Mouse (Mus musculus) neural tube, embryonic 11.5 days (tissue): Measurements from ENCODE around the gene Camk2n1. TPM values are rescaled to one million over a fixed set of nuclear protein-coding genes. Genes with fewer than 3 reads are reported as not detected.

Experiments used
- ATAC-seq: fragments of 200-750 bp; cut with Nextera tagmentation; 2 replicates; pipeline ENCODE4 v1.8.0; 2017; ENCODE audit warnings: moderate number of reproducible peaks, mild to moderate bottlenecking, moderate TSS enrichment, moderate library complexity; ENCODE audit not compliant: insufficient read depth, low FRiP score, low TSS enrichment
- DNase-seq: peaks from one replicate; pipeline ENCODE4 v3.0.0-alpha.2; 2015; ENCODE audit warnings: low spot score
- H3K27ac ChIP-seq: fragments of 300-500 bp; sonication (generic); 2 replicates; pipeline ENCODE4 v1.5.1; 2014; ENCODE audit warnings: low read depth, mild to moderate bottlenecking, low read length
- H3K27me3 ChIP-seq: fragments of 300-500 bp; sonication (generic); 2 replicates; pipeline ENCODE4 v1.6.1; 2014; ENCODE audit warnings: mild to moderate bottlenecking, low read length, mixed read lengths; ENCODE audit not compliant: control insufficient read depth, insufficient read depth
- H3K36me3 ChIP-seq: fragments of 300-500 bp; sonication (generic); 2 replicates; pipeline ENCODE4 v1.6.1; 2014; ENCODE audit warnings: mild to moderate bottlenecking, low read length, moderate library complexity, mixed read lengths; ENCODE audit not compliant: control insufficient read depth, insufficient read depth
- H3K4me1 ChIP-seq: fragments of 300-500 bp; sonication (generic); 2 replicates; pipeline ENCODE4 v1.6.1; 2014; ENCODE audit warnings: low read length, mixed read lengths; ENCODE audit not compliant: control insufficient read depth, insufficient read depth
- H3K4me2 ChIP-seq: fragments of 300-500 bp; sonication (generic); 2 replicates; pipeline ENCODE4 v1.6.1; 2014; ENCODE audit warnings: low read depth, mild to moderate bottlenecking, moderate library complexity
- H3K4me3 ChIP-seq: fragments of 300-500 bp; sonication (generic); 2 replicates; pipeline ENCODE4 v1.5.1; 2014; ENCODE audit warnings: low read depth, low read length
- H3K9ac ChIP-seq: fragments of 300-500 bp; sonication (generic); 2 replicates; pipeline ENCODE4 v1.6.1; 2014; ENCODE audit warnings: mild to moderate bottlenecking, low read length
- H3K9me3 ChIP-seq: fragments of 300-500 bp; sonication (generic); 2 replicates; pipeline ENCODE4 v1.6.1; 2016; ENCODE audit warnings: low read length; ENCODE audit not compliant: control insufficient read depth
- WGBS: fragments of 180-500 bp; shearing (Covaris S2); extraction: QIAGEN DNeasy Blood & Tissue Kit; methylation state at CpG from one replicate; pipeline ENCODE4 v1.1.7; 2014; 5-methylcytosine and 5-hydroxymethylcytosine counted together
- polyA plus RNA-seq: library from polyadenylated mRNA; unstranded; fragments of >200 nt; fragmentation: Nextera tagmentation; extraction: Ambion mirVana; gene quantifications from 2 replicates; pipeline ENCODE4 v1.2.1, GENCODE M21; 2014

The Camk2n1 gene
- polyA plus RNA-seq, 1 experiment from 2014 or later, result 6.0 TPM

DNA sequence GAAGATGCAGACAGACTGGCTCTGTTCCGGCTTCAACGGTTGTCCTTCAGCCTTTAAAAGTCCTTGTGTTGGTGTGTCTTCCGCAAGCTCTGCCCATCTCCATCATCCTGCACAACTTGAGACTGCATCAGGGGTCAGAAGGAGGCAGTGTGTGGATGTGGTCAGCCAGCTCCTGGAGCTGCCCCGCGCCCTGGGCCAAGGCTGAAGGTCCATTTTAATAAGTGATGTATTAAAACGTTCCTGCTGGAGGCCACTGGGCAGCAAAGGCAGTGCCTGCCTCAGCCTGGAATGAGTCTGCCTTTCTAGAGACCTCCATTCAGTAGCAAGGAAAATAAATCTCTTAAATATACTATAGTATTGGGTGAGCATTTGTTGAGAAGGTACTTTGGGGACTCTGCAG is 5.7 kb downstream of the Camk2n1 start:
- H3K27ac ChIP-seq, result no peak overlapping the region
- ATAC-seq (no peak), DNase-seq (no peak)
- no peak overlapping the region for H3K4me3 ChIP-seq
- no peak overlapping the region for H3K9ac ChIP-seq
- no peaks in the 10 kb centered on the region for H3K36me3 ChIP-seq
- WGBS, result 63% methylated on average over 6 of the region's 6 CpGs
- H3K9me3 ChIP-seq, result no peaks in the 10 kb centered on the region
- H3K4me1 ChIP-seq, result peaks cover 27% of the 10 kb centered on the region
- peaks cover 5% of the 10 kb centered on the region; the same call in 1 of the 2 replicates for H3K27me3 ChIP-seq
- H3K4me2 ChIP-seq, result no peak overlapping the region

DNA sequence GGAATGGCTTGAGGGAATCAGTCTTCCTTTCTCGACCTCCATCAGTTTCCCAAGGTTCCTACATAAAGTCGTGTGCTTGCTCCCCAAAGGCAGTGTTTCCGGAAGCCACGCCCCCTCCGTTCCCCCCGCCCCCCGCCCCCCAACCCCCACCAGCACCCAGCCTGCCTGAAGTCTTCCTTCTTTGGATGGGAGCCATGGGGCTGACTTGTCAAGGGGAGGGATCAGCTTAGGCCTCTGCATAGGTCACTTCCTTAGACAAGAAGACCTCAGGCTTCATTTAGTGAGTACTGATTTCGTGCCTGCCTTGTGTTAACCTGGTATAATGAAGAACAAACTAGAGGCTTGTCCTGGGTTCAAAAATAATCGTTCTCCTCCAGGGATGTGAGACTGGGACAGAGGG is 6.8 kb downstream of the Camk2n1 start:
- H3K4me3 ChIP-seq, result no peak overlapping the region
- no peaks in the 10 kb centered on the region for H3K36me3 ChIP-seq
- WGBS, result 37% methylated on average over 9 of the region's 9 CpGs
- H3K9me3 ChIP-seq, result no peaks in the 10 kb centered on the region
- H3K4me2 ChIP-seq, result no peak overlapping the region
- no peak overlapping the region for H3K9ac ChIP-seq
- ATAC-seq, result no peak
- DNase-seq, result no peak
- H3K27ac ChIP-seq, result no peak overlapping the region
- peaks cover 34% of the 10 kb centered on the region for H3K4me1 ChIP-seq
- peaks cover 2% of the 10 kb centered on the region; the same call in 1 of the 2 replicates for H3K27me3 ChIP-seq

DNA sequence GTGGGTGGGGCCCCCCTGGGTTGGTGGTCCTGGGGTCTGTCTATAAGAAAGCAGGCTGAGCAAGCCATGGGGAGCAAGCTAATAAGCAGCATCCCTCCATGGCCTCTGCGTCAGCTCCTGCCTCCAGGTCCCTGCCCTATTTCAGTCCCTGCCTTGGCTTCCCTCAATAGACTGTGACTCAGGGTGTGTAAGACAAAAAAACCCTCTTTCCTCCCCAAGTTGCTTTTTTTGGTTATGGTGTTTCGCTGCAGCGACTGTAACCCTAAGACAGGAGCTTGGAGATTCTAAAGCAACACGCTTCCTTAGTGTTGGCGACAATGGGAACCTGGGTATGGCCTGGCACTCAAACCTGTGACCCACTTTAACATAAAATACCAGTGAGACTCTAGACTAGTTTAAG is 7.4 kb downstream of the Camk2n1 start:
- ATAC-seq, result no peak
- Histone ChIP-seq H3K4me3 (no peak overlapping the region), H3K9me3 (no peaks in the 10 kb centered on the region), H3K27me3 (peaks cover 2% of the 10 kb centered on the region; the same call in 1 of the 2 replicates), H3K9ac (no peak overlapping the region), H3K4me2 (no peak overlapping the region), H3K4me1 (peaks cover 34% of the 10 kb centered on the region), H3K36me3 (no peaks in the 10 kb centered on the region), H3K27ac (no peak overlapping the region)
- peak; percentile 3 for DNase-seq
- WGBS, result 98% methylated on average over 5 of the region's 5 CpGs

DNA sequence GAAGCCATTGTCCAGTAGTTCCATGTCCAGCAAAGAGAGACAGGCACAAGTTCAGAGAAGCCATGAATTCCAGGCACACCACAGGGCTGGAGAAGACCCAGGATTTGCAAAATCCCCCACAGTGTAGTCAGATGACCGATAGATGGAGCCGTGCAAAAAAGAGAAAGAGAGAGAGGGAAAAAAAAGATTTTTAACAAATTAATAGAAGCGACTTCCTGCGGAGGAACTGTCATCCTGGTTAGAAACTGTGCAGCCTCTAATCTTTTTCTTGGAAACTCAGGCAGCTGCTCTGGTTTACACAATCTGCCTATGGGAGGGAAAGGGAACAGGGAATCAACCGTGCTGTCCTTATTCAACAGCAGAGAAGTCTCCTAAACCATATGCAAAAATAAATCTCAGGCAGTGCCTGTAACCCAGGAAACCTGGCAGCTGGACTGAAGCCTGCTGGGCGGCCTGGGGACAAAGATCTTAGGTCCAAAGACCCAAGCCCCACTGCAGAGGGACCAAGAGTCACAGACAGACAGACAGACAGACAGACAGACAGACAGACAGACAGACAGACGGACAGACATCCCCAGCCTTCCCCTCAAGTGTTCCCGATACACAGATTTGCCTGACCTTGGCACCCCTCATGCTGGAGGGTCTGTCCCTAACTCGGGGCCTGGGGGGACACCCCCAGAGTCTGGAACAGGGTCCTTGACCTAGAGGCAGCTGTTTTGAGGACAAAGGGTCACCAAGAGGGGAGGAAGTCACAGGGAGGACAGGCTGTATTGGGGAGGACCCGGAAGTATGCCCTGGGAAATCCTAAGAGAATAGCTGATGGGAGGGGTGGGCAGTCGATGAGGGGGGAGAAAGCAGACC is 9.1 kb downstream of the Camk2n1 start:
- WGBS, result 3% methylated on average over 11 of the region's 11 CpGs
- Histone ChIP-seq H3K9ac (peak overlapping the region; percentile 37; the same call in 1 of the 2 replicates), H3K4me2 (peak overlapping the region; percentile 42), H3K4me1 (peaks cover 30% of the 10 kb centered on the region), H3K36me3 (no peaks in the 10 kb centered on the region), H3K27me3 (peaks cover 2% of the 10 kb centered on the region; the same call in 1 of the 2 replicates), H3K27ac (peak overlapping the region; percentile 94), H3K4me3 (no peak overlapping the region), H3K9me3 (no peaks in the 10 kb centered on the region)
- DNase-seq (peak; percentile 77), ATAC-seq (peak; percentile 64)

DNA sequence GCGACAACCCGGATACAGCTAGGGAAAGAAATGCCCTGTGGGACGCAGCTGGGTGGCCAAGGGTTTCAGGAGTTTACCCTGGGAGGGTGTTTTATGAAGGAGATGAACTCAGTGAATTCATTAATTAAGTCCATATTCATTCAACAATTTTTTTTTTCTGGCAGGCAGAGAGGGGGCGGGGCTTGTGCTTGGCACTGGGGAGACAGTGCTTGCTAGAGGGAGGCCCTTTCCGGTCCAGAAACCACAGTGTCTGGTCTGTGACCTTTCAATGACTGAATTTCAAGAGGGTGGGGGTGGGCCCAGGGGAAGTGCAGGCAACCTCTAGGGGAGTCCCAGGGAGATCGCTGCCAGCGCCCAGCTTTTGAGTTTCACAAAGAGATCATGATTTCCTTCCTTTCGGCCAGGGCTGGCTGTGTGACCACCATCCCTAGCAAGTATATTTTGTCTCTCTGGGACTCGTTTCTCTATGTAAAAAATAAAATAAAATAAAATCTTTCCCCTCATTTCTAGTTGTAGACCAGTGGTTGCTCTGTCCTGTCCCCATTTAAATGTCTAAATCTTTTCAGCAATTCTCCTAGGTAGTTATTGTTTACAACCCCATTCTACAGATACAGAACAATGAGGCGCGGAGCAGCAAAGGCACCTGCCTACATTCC is 9.8 kb downstream of the Camk2n1 start:
- no peaks in the 10 kb centered on the region for H3K36me3 ChIP-seq
- DNase-seq (no peak), ATAC-seq (peak; percentile 57)
- H3K4me2 ChIP-seq, result peak overlapping the region; percentile 42
- H3K9ac ChIP-seq, result no peak overlapping the region; the same call in 1 of the 2 replicates
- no peak overlapping the region for H3K4me3 ChIP-seq
- 6% methylated on average over 11 of the region's 11 CpGs for WGBS
- H3K4me1 ChIP-seq, result peaks cover 30% of the 10 kb centered on the region
- peaks cover 2% of the 10 kb centered on the region; the same call in 1 of the 2 replicates for H3K27me3 ChIP-seq
- peak overlapping the region; percentile 94 for H3K27ac ChIP-seq
- no peaks in the 10 kb centered on the region for H3K9me3 ChIP-seq

DNA sequence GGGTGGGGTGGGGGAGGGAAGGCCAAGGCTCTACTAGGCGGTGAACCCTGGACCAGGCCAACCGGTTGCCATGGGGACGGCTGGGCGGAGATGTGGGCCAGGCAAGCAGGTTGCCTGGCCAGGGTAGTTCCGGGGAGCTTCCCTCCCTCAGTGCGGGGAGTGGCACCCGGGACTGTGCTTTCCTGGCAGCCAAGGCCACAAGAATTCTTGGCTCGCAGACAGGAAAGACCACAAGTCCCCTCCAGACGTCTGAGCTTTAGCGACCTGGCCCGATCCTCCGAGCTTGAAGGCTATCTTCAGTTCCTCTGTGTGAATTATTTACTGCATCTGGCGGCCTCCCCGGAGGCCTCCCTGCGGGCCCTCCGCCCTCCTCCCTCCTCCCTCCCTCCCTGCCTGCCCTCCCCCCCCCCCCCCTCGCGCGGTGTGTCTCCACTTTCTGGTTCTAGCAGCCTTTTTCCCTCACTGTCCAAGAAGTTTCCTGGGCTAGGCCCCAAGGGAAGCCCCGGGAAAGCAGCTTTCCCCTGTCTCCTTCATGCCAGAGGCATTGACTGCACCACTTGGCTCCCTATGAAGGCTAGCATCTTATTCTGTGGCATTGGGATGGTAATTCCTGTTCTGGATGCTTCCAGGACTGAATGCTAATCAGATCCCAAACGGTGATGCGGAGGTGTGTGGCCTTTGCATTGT is 10.7 kb downstream of the Camk2n1 start:
- ATAC-seq, result peak; percentile 77
- peak; percentile 83 for DNase-seq
- Histone ChIP-seq H3K4me2 (peak overlapping the region; percentile 42), H3K4me3 (no peak overlapping the region), H3K4me1 (peaks cover 30% of the 10 kb centered on the region), H3K9ac (no peak overlapping the region), H3K27ac (peak overlapping the region; percentile 94), H3K9me3 (no peaks in the 10 kb centered on the region), H3K36me3 (no peaks in the 10 kb centered on the region), H3K27me3 (peaks cover 2% of the 10 kb centered on the region; the same call in 1 of the 2 replicates)
- WGBS, result under 1% methylated on average over 17 of the region's 22 CpGs

DNA sequence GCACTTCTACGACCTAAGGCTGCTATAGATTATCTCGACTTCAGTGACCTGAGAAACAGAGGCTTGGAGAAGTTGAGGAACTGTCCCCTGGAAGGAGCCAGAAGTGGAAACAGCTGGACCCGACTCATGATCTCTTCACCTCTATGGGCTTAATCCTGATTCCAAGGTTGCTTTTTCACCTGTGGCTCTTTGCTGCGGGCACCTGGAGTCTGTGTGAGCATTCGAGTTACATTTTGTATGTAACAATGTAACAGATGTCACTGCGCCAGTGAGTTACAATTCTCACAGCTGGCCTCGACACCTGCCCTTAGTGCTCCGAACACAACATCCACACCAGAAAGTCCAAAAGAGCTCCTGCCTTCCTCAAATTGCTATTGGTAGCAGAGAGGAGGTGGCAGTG is 11.3 kb downstream of the Camk2n1 start:
- WGBS, result 31% methylated on average over 8 of the region's 8 CpGs
- Histone ChIP-seq H3K27ac (no peak overlapping the region), H3K4me2 (no peak overlapping the region), H3K9me3 (no peaks in the 10 kb centered on the region), H3K4me1 (peaks cover 30% of the 10 kb centered on the region), H3K36me3 (no peaks in the 10 kb centered on the region), H3K27me3 (peaks cover 2% of the 10 kb centered on the region; the same call in 1 of the 2 replicates), H3K9ac (no peak overlapping the region), H3K4me3 (no peak overlapping the region)
- DNase-seq (no peak), ATAC-seq (no peak)

DNA sequence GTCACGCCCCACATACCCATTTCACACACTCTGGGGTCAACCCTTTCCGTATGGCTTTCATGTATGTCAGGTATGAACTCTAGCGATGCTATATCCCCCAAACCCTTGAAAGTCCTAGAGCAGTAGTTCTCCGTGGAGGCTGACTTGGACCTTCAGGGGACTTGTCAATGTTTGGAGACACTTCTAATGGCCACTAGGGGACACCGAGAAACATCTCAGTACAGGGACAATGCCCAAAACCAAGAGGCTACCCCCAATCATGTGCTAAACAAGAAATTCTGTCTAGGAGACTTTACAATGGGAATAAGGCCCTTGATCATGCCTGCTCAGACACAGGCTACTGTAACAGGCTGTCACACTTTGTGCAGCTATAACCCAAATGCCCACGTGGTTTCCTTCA is 12.6 kb downstream of the Camk2n1 start:
- DNase-seq, result peak; percentile 9
- H3K27me3 ChIP-seq, result peaks cover 2% of the 10 kb centered on the region; the same call in 1 of the 2 replicates

More for the DNA sequence above, 12.6 kb downstream of the Camk2n1 start:
- Histone ChIP-seq H3K4me2 (no peak overlapping the region), H3K4me3 (no peak overlapping the region), H3K9me3 (no peaks in the 10 kb centered on the region), H3K27ac (no peak overlapping the region), H3K36me3 (no peaks in the 10 kb centered on the region), H3K9ac (no peak overlapping the region), H3K4me1 (peaks cover 30% of the 10 kb centered on the region)
- no peak for ATAC-seq
- 78% methylated on average over 6 of the region's 6 CpGs for WGBS
